Mouse (Mus musculus) spleen, adult 2 months (tissue): ENCODE data around the gene Pde2a.

ENCODE experiments used
- CTCF ChIP-seq: fragments of 200-500 bp; IDR thresholded peaks from 2 replicates; pipeline ENCODE4 v1.5.1; 2011; ENCODE audit warnings: mild to moderate bottlenecking, inconsistent platforms; ENCODE audit not compliant: insufficient read depth, insufficient read length, insufficient replicate concordance; ENCODE audit errors: extremely low read depth
- POLR2A ChIP-seq: fragments of 200-500 bp; IDR thresholded peaks from 2 replicates; pipeline ENCODE4 v1.6.1; 2011; ENCODE audit warnings: low read depth, low read length, inconsistent platforms

- no peak for TF ChIP-seq POLR2A
- TF ChIP-seq CTCF = no peak
Observed at GRCm38 (mm10) chr7:101382378-101382777, 39.1 kb upstream of the Pde2a start.
